ENCODE assay signal across 15 mouse cellular contexts in genomic region chr4:66715821-66716760, GRCm38 (mm10).
DNase-seq lines count a peak whose midpoint lies in the region; ATAC-seq lines count a peak whose summit lies in the region.
"Had no signal": no experiment of that assay in that cellular context is flagged by ENCODE, and none has a peak within 500 bp of the region (broad histone marks: within the 10 kb centered on the region; RNA-seq: fewer than 3 reads in every experiment).

No protein-coding gene starts in this region.

- DNase-seq in lung, postnatal 4 days: no peak
- DNase-seq in layer of hippocampus, adult 9-11 months: peak; percentile 52
- DNase-seq in retina, postnatal 1 day: peak; percentile 43
- no peak for DNase-seq in spleen, postnatal 36 days (ENCODE audit: low spot score in 2 of 2)
- DNase-seq in frontal cortex, postnatal 10 days (ENCODE audit: low spot score in 2 of 2): no peak
- DNase-seq: cerebellum, adult 11-12 months; kidney, adult 2 months; lung, postnatal 36 days; right cerebral cortex, postnatal 14 days; thymus, adult 2 months had no signal

- WGBS in lung, embryonic 16.5 days: 61% methylated on average over 6 of the region's 6 CpGs
- whole genome bisulfite sequencing in forebrain, embryonic 12.5 days: 82% methylated on average over 6 of the region's 6 CpGs

- no peaks in the 10 kb centered on the region for H3K4me1 ChIP-seq in lung, embryonic 16.5 days (replicated peaks; ENCODE audit: control insufficient read depth, insufficient read depth, low read length)
- H3K4me1 ChIP-seq in forebrain, embryonic 12.5 days: no peaks in the 10 kb centered on the region; the same call in 1 of the 2 replicates
- H3K4me1 ChIP-seq: heart, embryonic 13.5 days had no signal

- no peak overlapping the region for H3K9ac ChIP-seq in lung, embryonic 16.5 days (ENCODE audit: low read length)
- no peak overlapping the region for H3K9ac ChIP-seq in forebrain, embryonic 12.5 days
- H3K9ac ChIP-seq: heart, embryonic 13.5 days had no signal

- H3K4me3 ChIP-seq in lung, embryonic 16.5 days (ENCODE audit: low read length): no peak overlapping the region
- no peak overlapping the region for H3K4me3 ChIP-seq in forebrain, embryonic 12.5 days (replicated peaks)
- H3K4me3 ChIP-seq: erythroblast, embryonic 14.5 days; heart, embryonic 13.5 days had no signal

- no peaks in the 10 kb centered on the region for H3K9me3 ChIP-seq in lung, embryonic 16.5 days (ENCODE audit: control insufficient read depth, low read length)
- H3K9me3 ChIP-seq in forebrain, embryonic 12.5 days: no peaks in the 10 kb centered on the region

- H3K36me3 ChIP-seq in lung, embryonic 16.5 days (ENCODE audit: control insufficient read depth, insufficient read depth, low read length): no peaks in the 10 kb centered on the region
- no peaks in the 10 kb centered on the region for H3K36me3 ChIP-seq in forebrain, embryonic 12.5 days (replicated peaks)
- H3K36me3 ChIP-seq: heart, embryonic 13.5 days had no signal

- no peaks in the 10 kb centered on the region for H3K27me3 ChIP-seq in lung, embryonic 16.5 days (ENCODE audit: control insufficient read depth, insufficient read depth, low read depth, low read length)
- H3K27me3 ChIP-seq in forebrain, embryonic 12.5 days: no peaks in the 10 kb centered on the region
- H3K27me3 ChIP-seq: heart, embryonic 13.5 days had no signal

- peak; percentile 52; the same call in 1 of the 2 replicates for ATAC-seq in lung, embryonic 16.5 days (ENCODE audit: low read depth)
- peak; percentile 88 for ATAC-seq in forebrain, embryonic 12.5 days (ENCODE audit: low FRiP score)
- ATAC-seq: activated CD4-positive, CD25-positive, alpha-beta regulatory T cell, adult 4 months had no signal

- no peak overlapping the region for H3K4me2 ChIP-seq in lung, embryonic 16.5 days (ENCODE audit: low read depth, low read length)
- H3K4me2 ChIP-seq in forebrain, embryonic 12.5 days: no peak overlapping the region
- H3K4me2 ChIP-seq: heart, embryonic 13.5 days had no signal

- H3K27ac ChIP-seq in lung, embryonic 16.5 days (ENCODE audit: low read length): no peak overlapping the region
- no peak overlapping the region for H3K27ac ChIP-seq in forebrain, embryonic 12.5 days
- H3K27ac ChIP-seq: heart, embryonic 13.5 days had no signal

Comparison
In these comparisons a context has a peak if more than half of its experiments do, and no peak if none do; other contexts are left out.
1. DNase-seq: peak in layer of hippocampus, adult 9-11 months (single experiment) and retina, postnatal 1 day (single experiment); none in lung, postnatal 4 days (0 of 2), spleen, postnatal 36 days (0 of 2) and frontal cortex, postnatal 10 days (0 of 2).